Mouse (Mus musculus) CH12.LX (cell line): ENCODE results near the gene Calhm2.

Source experiments
- CTCF ChIP-seq, 2 experiments: IDR thresholded peaks in 1 of 2; conservative IDR thresholded peaks in 1 of 2; 2 replicates each; pipeline ENCODE4 v1.5.1; 2011 to 2012; ENCODE audit warnings: low read depth in 2 of 2, low read length in 2 of 2, improper control_type of control experiment in 1 of 2, inconsistent platforms in 1 of 2, mild to moderate bottlenecking in 1 of 2, moderate library complexity in 1 of 2
- EP300 ChIP-seq: IDR thresholded peaks from 2 replicates; pipeline ENCODE4 v1.6.1; 2011; ENCODE audit warnings: low read length, improper control_type of control experiment
- HCFC1 ChIP-seq: IDR thresholded peaks from 2 replicates; pipeline ENCODE4 v1.6.1; 2012; ENCODE audit warnings: low read depth, mild to moderate bottlenecking, inconsistent platforms, low read length, improper control_type of control experiment
- JUND ChIP-seq: conservative IDR thresholded peaks from 2 replicates; pipeline ENCODE4 v1.6.1; 2011; ENCODE audit warnings: low read depth, low read length, improper control_type of control experiment
- MAFK ChIP-seq: IDR thresholded peaks from 2 replicates; pipeline ENCODE4 v1.6.1; 2011; ENCODE audit warnings: low read length, improper control_type of control experiment; ENCODE audit not compliant: insufficient replicate concordance
- MEF2A ChIP-seq: IDR thresholded peaks from 2 replicates; pipeline ENCODE4 v1.6.1; 2014; ENCODE audit warnings: low read depth, mild to moderate bottlenecking, inconsistent platforms, low read length, improper control_type of control experiment, borderline replicate concordance
- PAX5 ChIP-seq: IDR thresholded peaks from 2 replicates; pipeline ENCODE4 v1.6.1; 2012; ENCODE audit warnings: low read length, inconsistent platforms, mixed read lengths
- POLR2A ChIP-seq: IDR thresholded peaks from 2 replicates; pipeline ENCODE4 v1.6.1; 2011; ENCODE audit warnings: low read depth, mild to moderate bottlenecking, improper control_type of control experiment, low read length
- POLR2AphosphoS2 ChIP-seq: IDR thresholded peaks from 2 replicates; pipeline ENCODE4 v1.6.1; 2011; ENCODE audit warnings: low read depth, low read length, improper control_type of control experiment
- RCOR1 ChIP-seq: conservative IDR thresholded peaks from 2 replicates; pipeline ENCODE4 v1.6.1; 2012; ENCODE audit warnings: low read depth, mild to moderate bottlenecking, inconsistent platforms, low read length, improper control_type of control experiment
- USF2 ChIP-seq: conservative IDR thresholded peaks from 2 replicates; pipeline ENCODE4 v1.6.1; 2011; ENCODE audit warnings: low read depth, low read length, improper control_type of control experiment

DNA sequence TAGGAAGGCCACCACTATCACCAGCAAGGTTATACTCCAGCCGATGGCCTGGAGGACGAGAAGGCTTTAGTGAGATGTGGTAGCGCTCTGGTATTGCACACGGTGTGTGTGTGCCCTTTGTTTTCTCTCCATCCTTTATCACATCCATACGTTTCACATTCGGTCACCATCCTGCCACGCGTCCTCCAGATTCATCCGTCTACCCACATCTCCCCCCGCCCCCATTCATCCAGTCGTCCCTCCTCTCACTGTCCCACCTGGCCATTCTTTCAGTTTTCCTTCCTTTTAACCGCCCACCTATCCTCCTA lies 13.9 kb upstream of the Calhm2 start:
- no peak for TF ChIP-seq RCOR1
- TF ChIP-seq POLR2A: no peak
- TF ChIP-seq HCFC1: no peak
- no peak for TF ChIP-seq POLR2AphosphoS2
- TF ChIP-seq CTCF (conservative IDR thresholded peaks at IDR 0.05 in 1 of 2, IDR thresholded peaks at IDR 0.05 in 1 of 2; ENCODE audit: low read depth in 2 of 2, low read length in 2 of 2): no peak
- TF ChIP-seq USF2: no peak
- TF ChIP-seq EP300: no peak
- no peak for TF ChIP-seq PAX5
- TF ChIP-seq JUND: no peak
- TF ChIP-seq MEF2A: no peak
- no peak for TF ChIP-seq MAFK
